Mouse (Mus musculus): ENCODE measurements around the gene Shb. TPM values are rescaled to one million over a fixed set of nuclear protein-coding genes. Genes with fewer than 3 reads are reported as not detected.

The Shb gene
- polyA plus RNA-seq, 1 experiment = 6.5 TPM

GRCm38 (mm10) chr4:45435899-45436298, 96.4 kb downstream of the Shb start:
- Histone ChIP-seq H3K27ac (ENCODE audit: control insufficient read depth, insufficient read depth, low read depth, low read length, poor library complexity) (no peak overlapping the region), H3K4me3 (replicated peaks; ENCODE audit: control insufficient read depth, low read depth, low read length) (no peak overlapping the region), H3K4me1 (ENCODE audit: control insufficient read depth, insufficient read depth, low read length) (no peaks in the 10 kb centered on the region)
- WGBS = 75% methylated on average over 2 of the region's 2 CpGs
- no peak for TF ChIP-seq CTCF (IDR thresholded peaks at IDR 0.05; ENCODE audit: control insufficient read depth, insufficient read depth, low read length)
- no peak for TF ChIP-seq POLR2A (IDR thresholded peaks at IDR 0.05; ENCODE audit: borderline replicate concordance, control insufficient read depth, low read depth, low read length)

- Histone ChIP-seq H3K27ac (ENCODE audit: control insufficient read depth, insufficient read depth, low read depth, low read length, poor library complexity) (no peak overlapping the region), H3K4me1 (ENCODE audit: control insufficient read depth, insufficient read depth, low read length) (no peaks in the 10 kb centered on the region), H3K4me3 (replicated peaks; ENCODE audit: control insufficient read depth, low read depth, low read length) (no peak overlapping the region)
- TF ChIP-seq POLR2A (IDR thresholded peaks at IDR 0.05; ENCODE audit: borderline replicate concordance, control insufficient read depth, low read depth, low read length) (no peak), CTCF (IDR thresholded peaks at IDR 0.05; ENCODE audit: control insufficient read depth, insufficient read depth, low read length) (no peak)
- WGBS = 60% methylated on average over 4 of the region's 4 CpGs
Measured at GRCm38 (mm10) chr4:45434681-45435080, 97.6 kb downstream of the Shb start.

GRCm38 (mm10) chr4:45434071-45434470, 98.2 kb downstream of the Shb start:
- no peak for TF ChIP-seq CTCF (IDR thresholded peaks at IDR 0.05; ENCODE audit: control insufficient read depth, insufficient read depth, low read length)
- no peak for TF ChIP-seq POLR2A (IDR thresholded peaks at IDR 0.05; ENCODE audit: borderline replicate concordance, control insufficient read depth, low read depth, low read length)
- 71% methylated on average over 12 of the region's 12 CpGs for WGBS
- no peak overlapping the region for H3K4me3 ChIP-seq (replicated peaks; ENCODE audit: control insufficient read depth, low read depth, low read length)
- H3K4me1 ChIP-seq (ENCODE audit: control insufficient read depth, insufficient read depth, low read length) = no peaks in the 10 kb centered on the region
- no peak overlapping the region for H3K27ac ChIP-seq (ENCODE audit: control insufficient read depth, insufficient read depth, low read depth, low read length, poor library complexity)

GRCm38 (mm10) chr4:45431806-45432205, 100.5 kb downstream of the Shb start:
- Histone ChIP-seq H3K27ac (ENCODE audit: control insufficient read depth, insufficient read depth, low read depth, low read length, poor library complexity) (no peak overlapping the region), H3K4me1 (ENCODE audit: control insufficient read depth, insufficient read depth, low read length) (no peaks in the 10 kb centered on the region), H3K4me3 (replicated peaks; ENCODE audit: control insufficient read depth, low read depth, low read length) (no peak overlapping the region)
- no peak for TF ChIP-seq CTCF (IDR thresholded peaks at IDR 0.05; ENCODE audit: control insufficient read depth, insufficient read depth, low read length)
- TF ChIP-seq POLR2A (IDR thresholded peaks at IDR 0.05; ENCODE audit: borderline replicate concordance, control insufficient read depth, low read depth, low read length) = no peak
- 75% methylated on average over 3 of the region's 3 CpGs for WGBS

- 89% methylated on average over 3 of the region's 3 CpGs for WGBS
Measured at GRCm38 (mm10) chr4:45431316-45431715, 101.0 kb downstream of the Shb start.

GRCm38 (mm10) chr4:45429451-45429850, 102.8 kb downstream of the Shb start:
- WGBS = 85% methylated on average over 7 of the region's 7 CpGs
- Histone ChIP-seq H3K27ac (ENCODE audit: control insufficient read depth, insufficient read depth, low read depth, low read length, poor library complexity) (no peak overlapping the region), H3K4me3 (replicated peaks; ENCODE audit: control insufficient read depth, low read depth, low read length) (no peak overlapping the region), H3K4me1 (ENCODE audit: control insufficient read depth, insufficient read depth, low read length) (no peaks in the 10 kb centered on the region)
- TF ChIP-seq CTCF (IDR thresholded peaks at IDR 0.05; ENCODE audit: control insufficient read depth, insufficient read depth, low read length) (no peak), POLR2A (IDR thresholded peaks at IDR 0.05; ENCODE audit: borderline replicate concordance, control insufficient read depth, low read depth, low read length) (no peak)

More at GRCm38 (mm10) chr4:45431316-45431715, 101.0 kb downstream of the Shb start:
- no peak overlapping the region for H3K4me3 ChIP-seq (replicated peaks; ENCODE audit: control insufficient read depth, low read depth, low read length)
- H3K27ac ChIP-seq (ENCODE audit: control insufficient read depth, insufficient read depth, low read depth, low read length, poor library complexity) = no peak overlapping the region
- H3K4me1 ChIP-seq (ENCODE audit: control insufficient read depth, insufficient read depth, low read length) = no peaks in the 10 kb centered on the region
- TF ChIP-seq CTCF (IDR thresholded peaks at IDR 0.05; ENCODE audit: control insufficient read depth, insufficient read depth, low read length) (no peak), POLR2A (IDR thresholded peaks at IDR 0.05; ENCODE audit: borderline replicate concordance, control insufficient read depth, low read depth, low read length) (no peak)

- WGBS = 80% methylated on average over 13 of the region's 13 CpGs
- no peaks in the 10 kb centered on the region for H3K4me1 ChIP-seq (ENCODE audit: control insufficient read depth, insufficient read depth, low read length)
- no peak overlapping the region for H3K4me3 ChIP-seq (replicated peaks; ENCODE audit: control insufficient read depth, low read depth, low read length)
- no peak overlapping the region for H3K27ac ChIP-seq (ENCODE audit: control insufficient read depth, insufficient read depth, low read depth, low read length, poor library complexity)
- no peak for TF ChIP-seq POLR2A (IDR thresholded peaks at IDR 0.05; ENCODE audit: borderline replicate concordance, control insufficient read depth, low read depth, low read length)
Measured at GRCm38 (mm10) chr4:45426724-45427457, 105.4 kb downstream of the Shb start.

- Histone ChIP-seq H3K4me1 (ENCODE audit: control insufficient read depth, insufficient read depth, low read length) (no peaks in the 10 kb centered on the region), H3K27ac (ENCODE audit: control insufficient read depth, insufficient read depth, low read depth, low read length, poor library complexity) (no peak overlapping the region), H3K4me3 (replicated peaks; ENCODE audit: control insufficient read depth, low read depth, low read length) (no peak overlapping the region)
- 74% methylated on average over 8 of the region's 8 CpGs for WGBS
- TF ChIP-seq POLR2A (IDR thresholded peaks at IDR 0.05; ENCODE audit: borderline replicate concordance, control insufficient read depth, low read depth, low read length) (no peak), CTCF (IDR thresholded peaks at IDR 0.05; ENCODE audit: control insufficient read depth, insufficient read depth, low read length) (no peak)
Measured at GRCm38 (mm10) chr4:45423406-45423805, 108.9 kb downstream of the Shb start.

All from bone marrow, adult 2 months (tissue).